Mouse (Mus musculus): ENCODE data around the gene Pten. TPM values are rescaled to one million over a fixed set of nuclear protein-coding genes. Genes with fewer than 3 reads are reported as not detected.
A peak's percentile ranks its signal among the peaks of the same experiment; 100 is the strongest.

Pten gene
- polyA plus RNA-seq (2015; fragmentation: Nextera tagmentation; extraction: Ambion mirVana): 10.8 and 12.3 TPM in 2 replicates

DNA sequence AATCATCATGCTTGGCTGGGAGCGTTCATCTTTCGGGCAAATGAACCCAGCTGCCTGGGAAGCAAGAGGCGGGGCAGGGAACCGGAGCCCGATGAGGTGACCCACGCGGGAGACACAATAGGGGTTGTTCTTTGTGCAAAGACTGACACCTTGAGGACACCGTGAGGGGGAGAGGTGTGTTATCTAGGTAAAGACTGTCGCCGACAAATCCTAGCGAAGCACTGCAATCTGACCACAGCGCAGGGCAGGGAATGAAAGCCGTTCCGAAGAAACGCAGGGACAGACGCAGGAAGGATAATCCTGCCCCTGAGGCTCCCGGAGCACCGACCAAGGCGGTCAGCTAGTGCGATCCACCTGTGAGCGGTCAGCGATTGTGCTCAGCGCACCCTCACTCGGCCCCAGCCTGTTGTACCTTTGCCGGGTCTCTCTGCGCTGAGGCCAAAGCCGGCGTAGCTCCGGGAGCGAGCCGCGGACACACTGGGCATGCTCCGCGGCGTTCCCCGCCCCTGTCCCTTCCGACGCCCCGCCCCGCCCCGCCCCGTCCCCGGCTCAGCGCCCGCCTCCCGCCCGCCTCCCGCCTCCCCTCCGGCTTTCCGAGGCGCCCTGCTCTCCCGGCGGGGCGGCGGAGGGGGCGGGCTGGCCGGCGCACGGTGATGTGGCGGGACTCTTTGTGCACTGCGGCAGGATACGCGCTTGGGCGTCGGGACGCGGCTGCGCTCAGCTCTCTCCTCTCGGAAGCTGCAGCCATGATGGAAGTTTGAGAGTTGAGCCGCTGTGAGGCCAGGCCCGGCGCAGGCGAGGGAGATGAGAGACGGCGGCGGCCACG, at the start of gene Pten:
TSS of gene Pten (plus strand) at position 598 of the 826 bp plus-strand sequence.
- H3K4me2 ChIP-seq (replicated peaks; ENCODE audit: low read depth, low read length): peak within 1 kb of the TSS; percentile 96

DNA sequence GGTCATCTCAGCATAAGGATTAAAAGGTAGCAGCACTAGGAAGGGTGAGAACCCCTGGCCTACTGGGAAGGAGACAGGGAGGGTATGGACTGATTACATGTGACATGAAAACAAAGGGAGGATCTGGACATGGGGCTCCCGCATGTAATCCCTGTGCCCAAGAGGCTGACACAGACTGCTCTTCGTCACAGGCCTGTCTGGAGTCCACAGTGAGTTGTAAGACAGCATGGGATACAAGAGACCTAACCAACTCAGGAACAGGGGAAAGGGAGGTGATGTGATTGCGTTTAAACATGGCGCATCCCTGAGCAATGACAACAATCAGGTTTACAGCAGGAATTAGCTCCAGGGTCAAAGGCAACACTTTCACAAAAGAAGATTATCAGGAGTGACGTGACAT, 48.3 kb upstream of the Pten start:
- H3K4me3 ChIP-seq (ENCODE audit: low read depth, low read length): no peak overlapping the region
- no peaks in the 10 kb centered on the region for H3K27me3 ChIP-seq (replicated peaks; ENCODE audit: insufficient read depth, low read length)
- no peak overlapping the region for H3K27ac ChIP-seq (ENCODE audit: low read length)
- no peak for ATAC-seq
- H3K4me1 ChIP-seq (ENCODE audit: insufficient read depth, low read depth, low read length): no peaks in the 10 kb centered on the region; the same call in 1 of the 2 replicates
- no peaks in the 10 kb centered on the region; the same call in 1 of the 2 replicates for H3K36me3 ChIP-seq (ENCODE audit: insufficient read depth, low read length)
- no peaks in the 10 kb centered on the region for H3K9me3 ChIP-seq (ENCODE audit: low read length)
- no peak overlapping the region for H3K9ac ChIP-seq (replicated peaks; ENCODE audit: low read depth)
- H3K4me2 ChIP-seq (replicated peaks; ENCODE audit: low read depth, low read length): no peak overlapping the region
- DNase-seq (ENCODE audit: low spot score): no peak
- TF ChIP-seq EP300 (IDR thresholded peaks at IDR 0.05) (no peak), CTCF (IDR thresholded peaks at IDR 0.05) (no peak)
- 92% methylated on average over 5 of the region's 5 CpGs for WGBS

More for the DNA sequence above, at the start of gene Pten:
- H3K4me1 ChIP-seq (ENCODE audit: insufficient read depth, low read depth, low read length): peaks cover 7% of the 10 kb centered on the region; the same call in 1 of the 2 replicates
- peak within 1 kb of the TSS; percentile 96 for H3K9ac ChIP-seq (replicated peaks; ENCODE audit: low read depth)
- TF ChIP-seq EP300 (IDR thresholded peaks at IDR 0.05) (no peak), CTCF (IDR thresholded peaks at IDR 0.05) (no peak)
- ATAC-seq (peak; percentile 89), DNase-seq (ENCODE audit: low spot score) (peak; percentile 97)
- no peaks in the 10 kb centered on the region for H3K36me3 ChIP-seq (ENCODE audit: insufficient read depth, low read length)
- H3K27me3 ChIP-seq (replicated peaks; ENCODE audit: insufficient read depth, low read length): no peaks in the 10 kb centered on the region
- H3K27ac ChIP-seq (ENCODE audit: low read length): peak within 1 kb of the TSS; percentile 99
- WGBS: under 1% methylated on average over 63 of the region's 77 CpGs
- H3K9me3 ChIP-seq (ENCODE audit: low read length): no peaks in the 10 kb centered on the region
- peak within 1 kb of the TSS; percentile 99 for H3K4me3 ChIP-seq (ENCODE audit: low read depth, low read length)

DNA sequence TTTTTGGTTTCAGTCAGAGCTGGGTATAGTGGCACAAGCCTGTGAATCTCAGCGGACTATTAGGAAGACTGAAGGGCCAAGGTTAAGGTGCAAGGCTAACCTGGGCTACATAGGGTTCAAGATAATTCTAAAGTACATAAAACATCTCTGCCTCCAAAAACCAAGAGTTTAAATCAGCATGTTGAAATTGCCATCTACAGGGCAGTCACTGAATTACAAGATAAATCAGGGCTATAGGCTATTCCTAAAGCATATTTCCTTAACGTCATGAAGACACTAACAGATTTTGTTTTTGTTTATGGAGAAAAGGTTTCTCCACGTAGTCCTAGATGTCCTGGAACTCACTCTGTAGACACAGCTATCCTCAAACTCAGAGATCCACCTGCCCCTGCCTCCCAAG, 47.0 kb upstream of the Pten start:
- Histone ChIP-seq H3K9me3 (ENCODE audit: low read length) (no peaks in the 10 kb centered on the region), H3K9ac (replicated peaks; ENCODE audit: low read depth) (no peak overlapping the region), H3K36me3 (ENCODE audit: insufficient read depth, low read length) (no peaks in the 10 kb centered on the region; the same call in 1 of the 2 replicates), H3K4me3 (ENCODE audit: low read depth, low read length) (no peak overlapping the region), H3K4me2 (replicated peaks; ENCODE audit: low read depth, low read length) (no peak overlapping the region), H3K27ac (ENCODE audit: low read length) (no peak overlapping the region), H3K4me1 (ENCODE audit: insufficient read depth, low read depth, low read length) (no peaks in the 10 kb centered on the region; the same call in 1 of the 2 replicates), H3K27me3 (replicated peaks; ENCODE audit: insufficient read depth, low read length) (no peaks in the 10 kb centered on the region)
- TF ChIP-seq CTCF (IDR thresholded peaks at IDR 0.05) (peak; percentile 62), EP300 (IDR thresholded peaks at IDR 0.05) (no peak)
- ATAC-seq: no peak
- WGBS: 43% methylated on average over 3 of the region's 3 CpGs
- DNase-seq (ENCODE audit: low spot score): peak; percentile 36

DNA sequence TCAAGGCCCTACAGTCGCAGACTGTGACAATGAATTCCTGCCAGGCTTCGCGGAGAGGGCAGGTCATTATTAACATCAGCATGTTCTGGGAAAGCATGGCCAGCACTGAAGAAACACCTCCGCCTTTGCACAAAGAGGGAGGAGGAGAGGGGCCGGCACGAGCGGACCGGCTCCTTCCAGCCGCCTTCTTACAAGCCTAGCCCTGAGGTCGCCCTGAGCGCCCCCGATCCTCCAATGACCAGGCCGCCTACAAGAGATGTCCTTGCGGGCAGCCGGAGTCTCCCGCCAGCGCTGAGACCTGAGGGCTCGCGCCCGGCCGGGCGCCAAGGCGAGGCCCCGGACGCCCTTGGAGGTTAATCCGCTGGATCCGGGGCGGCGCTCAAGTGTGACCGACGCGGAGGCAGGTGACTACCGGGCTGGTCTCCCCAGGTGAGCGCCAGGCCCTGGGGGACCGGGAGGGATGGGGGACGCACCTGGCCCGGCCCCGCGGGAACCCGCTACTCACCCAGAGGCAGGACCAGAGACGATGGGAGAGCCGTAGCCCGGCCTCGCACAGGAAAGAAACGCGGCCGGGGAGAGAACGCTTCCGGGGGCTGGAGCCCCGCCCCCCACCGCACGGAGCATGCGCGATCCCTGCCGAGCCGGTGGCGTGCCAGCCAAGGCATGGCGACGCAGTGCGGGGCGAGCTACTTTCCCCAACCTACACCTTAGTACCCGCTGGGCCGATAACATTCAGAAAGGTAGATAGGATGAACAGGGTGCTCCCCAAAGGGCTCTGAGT, 45.3 kb upstream of the Pten start:
- no peaks in the 10 kb centered on the region for H3K9me3 ChIP-seq (ENCODE audit: low read length)
- DNase-seq (ENCODE audit: low spot score) (peak; percentile 88), ATAC-seq (peak; percentile 97)
- WGBS: under 1% methylated on average over 63 of the region's 63 CpGs
- peak overlapping the region; percentile 78 for H3K9ac ChIP-seq (replicated peaks; ENCODE audit: low read depth)
- peak overlapping the region; percentile 73 for H3K4me2 ChIP-seq (replicated peaks; ENCODE audit: low read depth, low read length)
- peak overlapping the region; percentile 83 for H3K4me3 ChIP-seq (ENCODE audit: low read depth, low read length)
- no peaks in the 10 kb centered on the region for H3K27me3 ChIP-seq (replicated peaks; ENCODE audit: insufficient read depth, low read length)
- TF ChIP-seq EP300 (IDR thresholded peaks at IDR 0.05): no peak
- H3K27ac ChIP-seq (ENCODE audit: low read length): peak overlapping the region; percentile 87
- H3K4me1 ChIP-seq (ENCODE audit: insufficient read depth, low read depth, low read length): no peaks in the 10 kb centered on the region; the same call in 1 of the 2 replicates
- no peaks in the 10 kb centered on the region for H3K36me3 ChIP-seq (ENCODE audit: insufficient read depth, low read length)

DNA sequence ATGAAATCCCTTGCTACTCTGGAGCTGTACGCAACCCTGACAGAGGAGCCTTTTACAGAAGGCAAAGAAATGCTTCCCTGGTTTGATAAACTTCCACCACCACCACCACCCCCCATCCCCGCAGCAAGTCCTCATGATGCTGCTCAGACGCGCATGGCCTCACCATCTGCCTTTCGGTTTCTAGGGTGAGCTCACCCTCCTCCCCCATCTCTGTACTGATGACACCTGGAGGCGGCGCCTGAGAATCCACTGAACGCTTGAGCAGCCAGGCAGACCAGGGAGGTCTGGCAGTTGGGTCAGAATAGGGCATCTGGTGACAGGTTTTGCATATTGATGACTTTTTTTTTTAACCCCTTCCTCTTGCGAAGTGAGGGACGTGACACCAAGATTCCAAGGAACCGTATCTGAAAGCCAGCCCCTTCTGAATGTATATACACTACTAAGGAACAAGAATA, 44.7 kb upstream of the Pten start:
- peak; percentile 85 for DNase-seq (ENCODE audit: low spot score)
- peak overlapping the region; percentile 73 for H3K4me2 ChIP-seq (replicated peaks; ENCODE audit: low read depth, low read length)
- WGBS: 0% methylated on average over 11 of the region's 11 CpGs

DNA sequence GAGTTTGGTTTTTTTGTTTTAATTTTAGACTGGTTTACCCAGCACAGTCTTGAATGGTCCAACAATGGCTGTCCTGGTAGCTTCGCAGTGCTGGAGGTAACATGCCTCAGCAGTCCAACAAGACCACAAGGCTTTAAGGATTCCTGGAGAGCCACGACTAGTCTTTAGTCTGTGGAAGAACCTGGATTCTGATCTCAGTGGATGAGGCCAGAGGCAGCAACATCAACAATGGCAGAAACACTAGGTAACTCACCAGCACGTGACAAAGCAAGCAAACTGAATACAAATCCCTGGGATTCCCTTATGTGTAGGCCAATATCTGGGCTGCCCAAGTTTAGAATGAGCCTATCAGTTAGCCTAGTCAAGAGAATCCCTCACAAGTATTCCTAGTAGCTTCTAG, 43.8 kb upstream of the Pten start:
- H3K4me1 ChIP-seq (ENCODE audit: insufficient read depth, low read depth, low read length): no peaks in the 10 kb centered on the region; the same call in 1 of the 2 replicates
- H3K27ac ChIP-seq (ENCODE audit: low read length): no peak overlapping the region
- no peak overlapping the region for H3K9ac ChIP-seq (replicated peaks; ENCODE audit: low read depth)
- TF ChIP-seq CTCF (IDR thresholded peaks at IDR 0.05): no peak
- TF ChIP-seq EP300 (IDR thresholded peaks at IDR 0.05): no peak
- no peak for ATAC-seq
- 85% methylated on average over 3 of the region's 3 CpGs for WGBS
- no peak for DNase-seq (ENCODE audit: low spot score)
- no peak overlapping the region for H3K4me2 ChIP-seq (replicated peaks; ENCODE audit: low read depth, low read length)
- H3K36me3 ChIP-seq (ENCODE audit: insufficient read depth, low read length): no peaks in the 10 kb centered on the region
- H3K4me3 ChIP-seq (ENCODE audit: low read depth, low read length): no peak overlapping the region
- H3K27me3 ChIP-seq (replicated peaks; ENCODE audit: insufficient read depth, low read length): no peaks in the 10 kb centered on the region
- no peaks in the 10 kb centered on the region for H3K9me3 ChIP-seq (ENCODE audit: low read length)

More for the DNA sequence above, 44.7 kb upstream of the Pten start:
- H3K27me3 ChIP-seq (replicated peaks; ENCODE audit: insufficient read depth, low read length): no peaks in the 10 kb centered on the region
- H3K36me3 ChIP-seq (ENCODE audit: insufficient read depth, low read length): no peaks in the 10 kb centered on the region
- H3K4me1 ChIP-seq (ENCODE audit: insufficient read depth, low read depth, low read length): no peaks in the 10 kb centered on the region; the same call in 1 of the 2 replicates
- ATAC-seq: peak; percentile 79
- H3K27ac ChIP-seq (ENCODE audit: low read length): peak overlapping the region; percentile 87; the same call in 1 of the 2 replicates
- peak overlapping the region; percentile 78 for H3K9ac ChIP-seq (replicated peaks; ENCODE audit: low read depth)
- TF ChIP-seq EP300 (IDR thresholded peaks at IDR 0.05) (no peak), CTCF (IDR thresholded peaks at IDR 0.05) (peak; percentile 46)
- peak overlapping the region; percentile 83 for H3K4me3 ChIP-seq (ENCODE audit: low read depth, low read length)
- H3K9me3 ChIP-seq (ENCODE audit: low read length): no peaks in the 10 kb centered on the region
